Mouse (Mus musculus) NIH3T3 (cell line): ENCODE results near the gene Stn1.

Experiments
- DNase-seq: peaks from one replicate; pipeline ENCODE4 v3.0.0-alpha.2; 2012; ENCODE audit warnings: low read depth

Gene Stn1

GRCm38 (mm10) chr19:47452211-47452610 lies 85.1 kb downstream of the Stn1 start:
- no peak for DNase-seq

- no peak for DNase-seq
Measured at GRCm38 (mm10) chr19:47451476-47452113, 85.7 kb downstream of the Stn1 start.
